Mouse (Mus musculus): ENCODE data around the gene Fry. TPM values are rescaled to one million over a fixed set of nuclear protein-coding genes. Genes with fewer than 3 reads are reported as not detected.

Fry gene
- polyA plus RNA-seq, 1 experiment from 2014 or later, result 21.1 TPM

- ATAC-seq (ENCODE audit: insufficient read depth, low FRiP score, low TSS enrichment) (peak; percentile 62; the same call in 1 of the 2 replicates), DNase-seq (ENCODE audit: low spot score) (peak; percentile 30)
- H3K4me1 ChIP-seq (ENCODE audit: control insufficient read depth, insufficient read depth, low read length), result no peaks in the 10 kb centered on the region; the same call in 1 of the 2 replicates
- no peak overlapping the region for H3K9ac ChIP-seq (ENCODE audit: low read length)
- no peak overlapping the region for H3K4me2 ChIP-seq (ENCODE audit: low read depth)
- peaks cover 2% of the 10 kb centered on the region for H3K36me3 ChIP-seq (ENCODE audit: control insufficient read depth, insufficient read depth, low read length)
- H3K4me3 ChIP-seq (ENCODE audit: low read depth, low read length), result no peak overlapping the region
- H3K9me3 ChIP-seq (ENCODE audit: control insufficient read depth, low read length), result no peaks in the 10 kb centered on the region
- H3K27me3 ChIP-seq (ENCODE audit: control insufficient read depth, insufficient read depth, low read length), result no peaks in the 10 kb centered on the region
- H3K27ac ChIP-seq (ENCODE audit: low read depth, low read length), result no peak overlapping the region
- WGBS, result 55% methylated on average over 17 of the region's 17 CpGs
Measured at GRCm38 (mm10) chr5:150457904-150458739, 339.7 kb downstream of the Fry start.

GRCm38 (mm10) chr5:150459801-150460200 lies 341.4 kb downstream of the Fry start:
- no peak overlapping the region for H3K9ac ChIP-seq (ENCODE audit: low read length)
- 79% methylated on average over 4 of the region's 4 CpGs for WGBS

GRCm38 (mm10) chr5:150464721-150465120 lies 346.3 kb downstream of the Fry start:
- H3K4me1 ChIP-seq (ENCODE audit: control insufficient read depth, insufficient read depth, low read length), result no peaks in the 10 kb centered on the region
- no peak overlapping the region for H3K4me2 ChIP-seq (ENCODE audit: low read depth)
- ATAC-seq (ENCODE audit: insufficient read depth, low FRiP score, low TSS enrichment) (no peak), DNase-seq (ENCODE audit: low spot score) (no peak)
- H3K36me3 ChIP-seq (ENCODE audit: control insufficient read depth, insufficient read depth, low read length), result no peaks in the 10 kb centered on the region
- no peaks in the 10 kb centered on the region for H3K9me3 ChIP-seq (ENCODE audit: control insufficient read depth, low read length)
- H3K27me3 ChIP-seq (ENCODE audit: control insufficient read depth, insufficient read depth, low read length), result no peaks in the 10 kb centered on the region
- 68% methylated on average over 3 of the region's 3 CpGs for WGBS
- no peak overlapping the region for H3K4me3 ChIP-seq (ENCODE audit: low read depth, low read length)
- no peak overlapping the region for H3K27ac ChIP-seq (ENCODE audit: low read depth, low read length)
- H3K9ac ChIP-seq (ENCODE audit: low read length), result no peak overlapping the region

More at GRCm38 (mm10) chr5:150459801-150460200, 341.4 kb downstream of the Fry start:
- no peak overlapping the region for H3K4me3 ChIP-seq (ENCODE audit: low read depth, low read length)
- no peak overlapping the region for H3K27ac ChIP-seq (ENCODE audit: low read depth, low read length)
- H3K27me3 ChIP-seq (ENCODE audit: control insufficient read depth, insufficient read depth, low read length), result no peaks in the 10 kb centered on the region
- ATAC-seq (ENCODE audit: insufficient read depth, low FRiP score, low TSS enrichment) (no peak), DNase-seq (ENCODE audit: low spot score) (no peak)
- H3K4me1 ChIP-seq (ENCODE audit: control insufficient read depth, insufficient read depth, low read length), result no peaks in the 10 kb centered on the region; the same call in 1 of the 2 replicates
- H3K36me3 ChIP-seq (ENCODE audit: control insufficient read depth, insufficient read depth, low read length), result peaks cover 2% of the 10 kb centered on the region; the same call in 1 of the 2 replicates
- no peak overlapping the region for H3K4me2 ChIP-seq (ENCODE audit: low read depth)
- H3K9me3 ChIP-seq (ENCODE audit: control insufficient read depth, low read length), result no peaks in the 10 kb centered on the region

GRCm38 (mm10) chr5:150465218-150465617 lies 346.8 kb downstream of the Fry start:
- Histone ChIP-seq H3K9ac (ENCODE audit: low read length) (no peak overlapping the region), H3K36me3 (ENCODE audit: control insufficient read depth, insufficient read depth, low read length) (no peaks in the 10 kb centered on the region), H3K4me1 (ENCODE audit: control insufficient read depth, insufficient read depth, low read length) (no peaks in the 10 kb centered on the region), H3K4me2 (ENCODE audit: low read depth) (no peak overlapping the region), H3K9me3 (ENCODE audit: control insufficient read depth, low read length) (no peaks in the 10 kb centered on the region), H3K27ac (ENCODE audit: low read depth, low read length) (no peak overlapping the region), H3K4me3 (ENCODE audit: low read depth, low read length) (no peak overlapping the region), H3K27me3 (ENCODE audit: control insufficient read depth, insufficient read depth, low read length) (no peaks in the 10 kb centered on the region)
- no peak for DNase-seq (ENCODE audit: low spot score)
- ATAC-seq (ENCODE audit: insufficient read depth, low FRiP score, low TSS enrichment), result no peak
- 90% methylated on average over 6 of the region's 6 CpGs for WGBS

GRCm38 (mm10) chr5:150466132-150466531 lies 347.7 kb downstream of the Fry start:
- H3K27ac ChIP-seq (ENCODE audit: low read depth, low read length), result no peak overlapping the region
- no peak overlapping the region for H3K4me3 ChIP-seq (ENCODE audit: low read depth, low read length)
- H3K4me1 ChIP-seq (ENCODE audit: control insufficient read depth, insufficient read depth, low read length), result no peaks in the 10 kb centered on the region
- 86% methylated on average over 12 of the region's 12 CpGs for WGBS
- no peak for DNase-seq (ENCODE audit: low spot score)
- H3K9ac ChIP-seq (ENCODE audit: low read length), result no peak overlapping the region
- no peak overlapping the region for H3K4me2 ChIP-seq (ENCODE audit: low read depth)
- no peak for ATAC-seq (ENCODE audit: insufficient read depth, low FRiP score, low TSS enrichment)
- no peaks in the 10 kb centered on the region for H3K27me3 ChIP-seq (ENCODE audit: control insufficient read depth, insufficient read depth, low read length)
- no peaks in the 10 kb centered on the region for H3K36me3 ChIP-seq (ENCODE audit: control insufficient read depth, insufficient read depth, low read length)
- no peaks in the 10 kb centered on the region for H3K9me3 ChIP-seq (ENCODE audit: control insufficient read depth, low read length)

- ATAC-seq (ENCODE audit: insufficient read depth, low FRiP score, low TSS enrichment), result no peak
Measured at GRCm38 (mm10) chr5:150468431-150468830, 350.0 kb downstream of the Fry start.

GRCm38 (mm10) chr5:150477364-150477763 lies 358.9 kb downstream of the Fry start:
- no peak for DNase-seq (ENCODE audit: low spot score)
- no peak overlapping the region for H3K4me3 ChIP-seq (ENCODE audit: low read depth, low read length)
- no peak overlapping the region for H3K27ac ChIP-seq (ENCODE audit: low read depth, low read length)
- ATAC-seq (ENCODE audit: insufficient read depth, low FRiP score, low TSS enrichment), result no peak
- H3K4me1 ChIP-seq (ENCODE audit: control insufficient read depth, insufficient read depth, low read length), result no peaks in the 10 kb centered on the region
- no peaks in the 10 kb centered on the region for H3K27me3 ChIP-seq (ENCODE audit: control insufficient read depth, insufficient read depth, low read length)
- H3K9me3 ChIP-seq (ENCODE audit: control insufficient read depth, low read length), result no peaks in the 10 kb centered on the region
- H3K9ac ChIP-seq (ENCODE audit: low read length), result no peak overlapping the region
- 72% methylated on average over 4 of the region's 4 CpGs for WGBS
- H3K36me3 ChIP-seq (ENCODE audit: control insufficient read depth, insufficient read depth, low read length), result no peaks in the 10 kb centered on the region
- no peak overlapping the region for H3K4me2 ChIP-seq (ENCODE audit: low read depth)

More at GRCm38 (mm10) chr5:150468431-150468830, 350.0 kb downstream of the Fry start:
- Histone ChIP-seq H3K27ac (ENCODE audit: low read depth, low read length) (no peak overlapping the region), H3K4me3 (ENCODE audit: low read depth, low read length) (no peak overlapping the region), H3K4me1 (ENCODE audit: control insufficient read depth, insufficient read depth, low read length) (no peaks in the 10 kb centered on the region), H3K4me2 (ENCODE audit: low read depth) (no peak overlapping the region), H3K9ac (ENCODE audit: low read length) (no peak overlapping the region), H3K9me3 (ENCODE audit: control insufficient read depth, low read length) (no peaks in the 10 kb centered on the region), H3K36me3 (ENCODE audit: control insufficient read depth, insufficient read depth, low read length) (no peaks in the 10 kb centered on the region), H3K27me3 (ENCODE audit: control insufficient read depth, insufficient read depth, low read length) (no peaks in the 10 kb centered on the region)
- WGBS, result 76% methylated on average over 6 of the region's 6 CpGs
- no peak for DNase-seq (ENCODE audit: low spot score)

- no peak overlapping the region for H3K4me2 ChIP-seq (ENCODE audit: low read depth)
- H3K4me1 ChIP-seq (ENCODE audit: control insufficient read depth, insufficient read depth, low read length), result no peaks in the 10 kb centered on the region
- ATAC-seq (ENCODE audit: insufficient read depth, low FRiP score, low TSS enrichment) (no peak), DNase-seq (ENCODE audit: low spot score) (no peak)
- H3K27me3 ChIP-seq (ENCODE audit: control insufficient read depth, insufficient read depth, low read length), result no peaks in the 10 kb centered on the region
- H3K27ac ChIP-seq (ENCODE audit: low read depth, low read length), result no peak overlapping the region
- H3K9ac ChIP-seq (ENCODE audit: low read length), result no peak overlapping the region
- H3K4me3 ChIP-seq (ENCODE audit: low read depth, low read length), result no peak overlapping the region
- 72% methylated on average over 4 of the region's 4 CpGs for WGBS
- H3K36me3 ChIP-seq (ENCODE audit: control insufficient read depth, insufficient read depth, low read length), result no peaks in the 10 kb centered on the region
- H3K9me3 ChIP-seq (ENCODE audit: control insufficient read depth, low read length), result no peaks in the 10 kb centered on the region
Measured at GRCm38 (mm10) chr5:150478612-150479011, 360.2 kb downstream of the Fry start.

GRCm38 (mm10) chr5:150485198-150485597 lies 366.8 kb downstream of the Fry start:
- WGBS, result 73% methylated on average over 3 of the region's 3 CpGs
- no peaks in the 10 kb centered on the region for H3K9me3 ChIP-seq (ENCODE audit: control insufficient read depth, low read length)
- H3K4me1 ChIP-seq (ENCODE audit: control insufficient read depth, insufficient read depth, low read length), result no peaks in the 10 kb centered on the region
- no peak overlapping the region for H3K27ac ChIP-seq (ENCODE audit: low read depth, low read length)
- ATAC-seq (ENCODE audit: insufficient read depth, low FRiP score, low TSS enrichment) (no peak), DNase-seq (ENCODE audit: low spot score) (peak; percentile 28)
- no peaks in the 10 kb centered on the region for H3K36me3 ChIP-seq (ENCODE audit: control insufficient read depth, insufficient read depth, low read length)
- H3K9ac ChIP-seq (ENCODE audit: low read length), result no peak overlapping the region
- no peak overlapping the region for H3K4me3 ChIP-seq (ENCODE audit: low read depth, low read length)
- H3K27me3 ChIP-seq (ENCODE audit: control insufficient read depth, insufficient read depth, low read length), result no peaks in the 10 kb centered on the region
- no peak overlapping the region for H3K4me2 ChIP-seq (ENCODE audit: low read depth)
